Mouse (Mus musculus): ENCODE results near the gene A930004D18Rik. TPM values are rescaled to one million over a fixed set of nuclear protein-coding genes. Genes with fewer than 3 reads are reported as not detected.

The A930004D18Rik gene
- polyA plus RNA-seq, 2 experiments, result 8.8 to 13.0 TPM

- Histone ChIP-seq H3K9me3 (ENCODE audit: control insufficient read depth, low read length) (no peaks in the 10 kb centered on the region), H3K4me1 (ENCODE audit: control insufficient read depth, insufficient read depth, low read length) (peaks cover 19% of the 10 kb centered on the region), H3K27ac (replicated peaks; ENCODE audit: low read depth, low read length) (no peak overlapping the region), H3K36me3 (ENCODE audit: control insufficient read depth, insufficient read depth, low read length) (no peaks in the 10 kb centered on the region), H3K4me2 (replicated peaks; ENCODE audit: low read depth, low read length, severe bottlenecking) (no peak overlapping the region), H3K4me3 (replicated peaks; ENCODE audit: low read length) (no peak overlapping the region), H3K9ac (ENCODE audit: low read depth, low read length, severe bottlenecking) (no peak overlapping the region), H3K27me3 (ENCODE audit: control insufficient read depth, insufficient read depth, low read length) (no peaks in the 10 kb centered on the region)
- no peak for TF ChIP-seq POLR2A (IDR thresholded peaks at IDR 0.05; ENCODE audit: borderline replicate concordance, extremely low read depth, insufficient read depth, insufficient read length)
- 57% methylated on average over 10 of the region's 10 CpGs for WGBS
- ATAC-seq (ENCODE audit: low FRiP score, low read depth), result no peak
- DNase-seq (ENCODE audit: low spot score), result no peak
These were observed 4.1 kb downstream of the A930004D18Rik start for GRCm38 (mm10) chr2:18033166-18034108.

- no peak overlapping the region for H3K4me3 ChIP-seq (replicated peaks; ENCODE audit: low read length)
- H3K4me2 ChIP-seq (replicated peaks; ENCODE audit: low read depth, low read length, severe bottlenecking), result peak overlapping the region; percentile 97; the same call in 1 of the 2 replicates
- no peak for TF ChIP-seq POLR2A (IDR thresholded peaks at IDR 0.05; ENCODE audit: borderline replicate concordance, extremely low read depth, insufficient read depth, insufficient read length)
- no peak for DNase-seq (ENCODE audit: low spot score)
- 65% methylated on average over 5 of the region's 5 CpGs for WGBS
- no peak for ATAC-seq (ENCODE audit: low FRiP score, low read depth)
- H3K4me1 ChIP-seq (ENCODE audit: control insufficient read depth, insufficient read depth, low read length), result peaks cover 19% of the 10 kb centered on the region
- H3K27me3 ChIP-seq (ENCODE audit: control insufficient read depth, insufficient read depth, low read length), result no peaks in the 10 kb centered on the region
- no peaks in the 10 kb centered on the region for H3K9me3 ChIP-seq (ENCODE audit: control insufficient read depth, low read length)
- no peak overlapping the region for H3K27ac ChIP-seq (replicated peaks; ENCODE audit: low read depth, low read length)
- no peak overlapping the region for H3K9ac ChIP-seq (ENCODE audit: low read depth, low read length, severe bottlenecking)
- H3K36me3 ChIP-seq (ENCODE audit: control insufficient read depth, insufficient read depth, low read length), result no peaks in the 10 kb centered on the region
These were observed 5.0 kb downstream of the A930004D18Rik start for GRCm38 (mm10) chr2:18032538-18032895.

- Histone ChIP-seq H3K27ac (replicated peaks; ENCODE audit: low read depth, low read length) (peak overlapping the region; percentile 45; the same call in 1 of the 2 replicates), H3K9ac (ENCODE audit: low read depth, low read length, severe bottlenecking) (peak overlapping the region; percentile 83), H3K9me3 (ENCODE audit: control insufficient read depth, low read length) (no peaks in the 10 kb centered on the region), H3K27me3 (ENCODE audit: control insufficient read depth, insufficient read depth, low read length) (no peaks in the 10 kb centered on the region), H3K4me3 (replicated peaks; ENCODE audit: low read length) (peak overlapping the region; percentile 43), H3K4me1 (ENCODE audit: control insufficient read depth, insufficient read depth, low read length) (peaks cover 20% of the 10 kb centered on the region), H3K4me2 (replicated peaks; ENCODE audit: low read depth, low read length, severe bottlenecking) (peak overlapping the region; percentile 97), H3K36me3 (ENCODE audit: control insufficient read depth, insufficient read depth, low read length) (no peaks in the 10 kb centered on the region)
- DNase-seq (ENCODE audit: low spot score) (peak; percentile 76), ATAC-seq (ENCODE audit: low FRiP score, low read depth) (peak; percentile 31; the same call in 1 of the 2 replicates)
- WGBS, result 3% methylated on average over 33 of the region's 34 CpGs
- no peak for TF ChIP-seq POLR2A (IDR thresholded peaks at IDR 0.05; ENCODE audit: borderline replicate concordance, extremely low read depth, insufficient read depth, insufficient read length)
These were observed 5.6 kb downstream of the A930004D18Rik start for GRCm38 (mm10) chr2:18031831-18032537.

- no peak for DNase-seq (ENCODE audit: low spot score)
- no peak for ATAC-seq (ENCODE audit: low FRiP score, low read depth)
- Histone ChIP-seq H3K4me3 (replicated peaks; ENCODE audit: low read length) (peak overlapping the region; percentile 43), H3K9me3 (ENCODE audit: control insufficient read depth, low read length) (no peaks in the 10 kb centered on the region), H3K36me3 (ENCODE audit: control insufficient read depth, insufficient read depth, low read length) (no peaks in the 10 kb centered on the region), H3K4me1 (ENCODE audit: control insufficient read depth, insufficient read depth, low read length) (peaks cover 25% of the 10 kb centered on the region), H3K27ac (replicated peaks; ENCODE audit: low read depth, low read length) (peak overlapping the region; percentile 45; the same call in 1 of the 2 replicates), H3K27me3 (ENCODE audit: control insufficient read depth, insufficient read depth, low read length) (no peaks in the 10 kb centered on the region), H3K9ac (ENCODE audit: low read depth, low read length, severe bottlenecking) (peak overlapping the region; percentile 83), H3K4me2 (replicated peaks; ENCODE audit: low read depth, low read length, severe bottlenecking) (peak overlapping the region; percentile 97)
- 5% methylated on average over 26 of the region's 26 CpGs for WGBS
- 0 out of 2 replicates have a peak, but pooled peaks have one; percentile 1 for TF ChIP-seq POLR2A (IDR thresholded peaks at IDR 0.05; ENCODE audit: borderline replicate concordance, extremely low read depth, insufficient read depth, insufficient read length)
These were observed 6.2 kb downstream of the A930004D18Rik start for GRCm38 (mm10) chr2:18031271-18031821.

- no peaks in the 10 kb centered on the region for H3K36me3 ChIP-seq (ENCODE audit: control insufficient read depth, insufficient read depth, low read length)
- H3K4me2 ChIP-seq (replicated peaks; ENCODE audit: low read depth, low read length, severe bottlenecking), result 0 out of 2 replicates have a peak overlapping the region, but pooled peaks have one; percentile 97
- no peak overlapping the region for H3K27ac ChIP-seq (replicated peaks; ENCODE audit: low read depth, low read length)
- no peaks in the 10 kb centered on the region for H3K27me3 ChIP-seq (ENCODE audit: control insufficient read depth, insufficient read depth, low read length)
- no peak for TF ChIP-seq POLR2A (IDR thresholded peaks at IDR 0.05; ENCODE audit: borderline replicate concordance, extremely low read depth, insufficient read depth, insufficient read length)
- no peak overlapping the region for H3K4me3 ChIP-seq (replicated peaks; ENCODE audit: low read length)
- peaks cover 27% of the 10 kb centered on the region for H3K4me1 ChIP-seq (ENCODE audit: control insufficient read depth, insufficient read depth, low read length)
- no peak for ATAC-seq (ENCODE audit: low FRiP score, low read depth)
- no peak for DNase-seq (ENCODE audit: low spot score)
- no peaks in the 10 kb centered on the region for H3K9me3 ChIP-seq (ENCODE audit: control insufficient read depth, low read length)
- no peak overlapping the region for H3K9ac ChIP-seq (ENCODE audit: low read depth, low read length, severe bottlenecking)
- 71% methylated on average over 8 of the region's 8 CpGs for WGBS
These were observed 7.0 kb downstream of the A930004D18Rik start for GRCm38 (mm10) chr2:18030581-18030980.
